Mouse (Mus musculus): Measurements from ENCODE around the gene Tm6sf2.

DNA sequence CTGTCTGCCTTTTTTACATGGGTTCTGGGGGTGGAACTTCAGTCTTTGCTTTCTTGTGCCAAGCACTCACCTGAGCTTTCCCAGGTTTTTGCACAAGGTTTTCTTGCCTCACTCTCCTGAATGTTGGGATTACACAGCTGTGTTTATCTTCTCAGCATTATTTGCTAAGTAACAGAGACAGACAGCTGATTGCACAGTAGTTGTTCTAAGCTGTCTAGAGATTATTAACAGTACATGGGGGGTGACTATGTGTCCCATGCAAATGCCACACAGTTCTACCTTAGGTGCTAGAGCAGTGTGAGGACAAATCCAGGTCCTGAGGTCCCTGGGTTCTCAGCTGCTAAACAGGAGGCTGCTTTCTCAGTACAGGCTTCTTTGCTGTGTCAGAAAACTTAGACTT is 23.1 kb upstream of the Tm6sf2 start:
- no peak for TF ChIP-seq CTCF (IDR thresholded peaks at IDR 0.05)
- TF ChIP-seq EP300 (IDR thresholded peaks at IDR 0.05), result no peak

Measured in lung, postnatal 0 days (tissue).